Mouse (Mus musculus): ENCODE measurements at regions not wholly inside any gene's neighbourhood (a gene's known extent, or its start where the extent isn't known, plus 50 kb on each side); places are given as distances from the start of the nearest gene placed in this dataset.
"Not testable (repeated sequence)": the region's sequence is repeated elsewhere in the genome, so short reads cannot be mapped to it uniquely, and the experiment has no call there.

DNA sequence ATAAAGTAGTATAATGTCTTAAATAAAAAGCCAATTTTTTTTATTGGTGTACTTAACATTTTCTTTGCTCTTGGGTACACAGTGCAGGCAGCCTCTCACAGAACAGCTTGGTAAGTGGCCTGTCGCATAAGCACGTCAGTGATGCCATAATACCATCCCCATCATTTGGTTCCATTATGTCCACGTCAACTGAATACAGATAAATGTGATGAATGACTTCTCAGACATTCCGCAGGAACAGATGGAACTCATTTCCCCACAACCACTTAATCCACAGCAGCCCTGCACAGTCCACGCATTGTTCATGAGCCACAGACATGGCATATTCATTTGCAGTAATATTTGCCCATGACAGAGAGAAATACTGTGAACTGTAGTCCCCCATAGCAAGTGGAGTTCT, 127.6 kb upstream of the Dlgap1 start:
- 62% methylated on average over 5 of the region's 5 CpGs for WGBS
- ATAC-seq (ENCODE audit: low FRiP score, low read depth), result no peak; the same call in 1 of the 2 replicates

DNA sequence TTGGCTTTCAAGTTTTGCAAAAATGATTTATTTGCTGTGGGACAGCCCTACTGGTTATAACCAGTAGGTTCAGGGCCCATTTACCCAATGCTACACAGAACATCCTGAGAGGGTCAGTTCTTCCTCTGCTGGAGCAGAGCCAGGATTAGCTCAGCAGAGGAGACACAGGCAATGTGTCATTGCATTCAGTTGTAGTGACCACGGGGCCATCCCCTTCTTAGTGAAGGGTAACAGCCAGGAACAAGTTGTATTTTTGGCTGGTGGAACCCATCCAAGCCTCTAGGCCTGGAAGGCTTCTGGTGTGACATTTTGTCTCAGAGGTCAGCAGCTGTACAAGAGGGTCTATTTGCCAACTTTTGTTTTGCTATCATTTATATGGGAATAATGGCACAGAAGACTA, 120.6 kb upstream of the Dlgap1 start:
- Histone ChIP-seq H3K9ac (no peak overlapping the region), H3K4me3 (no peak overlapping the region), H3K9me3 (no peaks in the 10 kb centered on the region), H3K27ac (replicated peaks) (no peak overlapping the region), H3K4me2 (no peak overlapping the region), H3K4me1 (replicated peaks) (no peaks in the 10 kb centered on the region), H3K36me3 (no peaks in the 10 kb centered on the region), H3K27me3 (no peaks in the 10 kb centered on the region)
- no peak for ATAC-seq (ENCODE audit: low FRiP score, low read depth)
- WGBS, result 63% methylated on average over 1 of the region's 1 CpGs

More for the DNA sequence above, 127.6 kb upstream of the Dlgap1 start:
- Histone ChIP-seq H3K9me3 (no peaks in the 10 kb centered on the region), H3K4me3 (no peak overlapping the region), H3K9ac (no peak overlapping the region), H3K27me3 (no peaks in the 10 kb centered on the region), H3K27ac (replicated peaks) (no peak overlapping the region), H3K36me3 (no peaks in the 10 kb centered on the region), H3K4me1 (replicated peaks) (no peaks in the 10 kb centered on the region), H3K4me2 (no peak overlapping the region)

DNA sequence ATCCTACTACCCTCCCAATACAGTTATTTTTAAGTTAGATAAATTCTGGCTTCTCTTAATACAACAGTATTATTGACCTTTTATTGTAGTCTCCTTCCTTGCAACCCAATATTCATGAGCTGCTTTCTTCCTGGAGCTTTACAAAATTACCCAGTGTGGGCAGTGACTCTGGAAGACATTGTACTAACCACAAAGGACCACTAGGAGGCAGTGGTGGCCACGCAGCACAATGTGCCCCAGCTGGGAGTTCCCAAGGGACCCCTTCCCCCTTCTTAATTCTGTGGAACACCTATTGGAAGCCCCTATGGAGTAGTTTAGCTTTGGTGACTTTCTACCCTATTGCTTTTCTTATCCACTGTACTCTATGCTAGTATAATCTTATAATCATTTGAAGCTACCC, 118.8 kb upstream of the Dlgap1 start:
- ATAC-seq (ENCODE audit: low FRiP score, low read depth), result no peak
- Histone ChIP-seq H3K4me3 (no peak overlapping the region), H3K9ac (no peak overlapping the region), H3K36me3 (no peaks in the 10 kb centered on the region), H3K27ac (replicated peaks) (no peak overlapping the region), H3K9me3 (no peaks in the 10 kb centered on the region), H3K4me1 (replicated peaks) (no peaks in the 10 kb centered on the region), H3K4me2 (no peak overlapping the region), H3K27me3 (no peaks in the 10 kb centered on the region)
- WGBS, result 16% methylated on average over 1 of the region's 1 CpGs

GRCm38 (mm10) chr17:69879958-69880357, 88.9 kb upstream of the Dlgap1 start:
- not testable (repeated sequence) for ATAC-seq (ENCODE audit: low FRiP score, low read depth); H3K4me2 ChIP-seq; H3K27me3 ChIP-seq; H3K9ac ChIP-seq; H3K27ac ChIP-seq (replicated peaks); H3K4me3 ChIP-seq; H3K9me3 ChIP-seq; H3K4me1 ChIP-seq (replicated peaks); H3K36me3 ChIP-seq
- 87% methylated on average over 8 of the region's 8 CpGs for WGBS

- 61% methylated on average over 4 of the region's 4 CpGs for WGBS
- H3K9ac ChIP-seq, result no peak overlapping the region
- H3K27ac ChIP-seq (replicated peaks), result no peak overlapping the region
- no peak for ATAC-seq (ENCODE audit: low FRiP score, low read depth)
- no peak overlapping the region for H3K4me2 ChIP-seq
- no peaks in the 10 kb centered on the region for H3K4me1 ChIP-seq (replicated peaks)
- no peaks in the 10 kb centered on the region for H3K36me3 ChIP-seq
- no peaks in the 10 kb centered on the region for H3K9me3 ChIP-seq
- H3K27me3 ChIP-seq, result no peaks in the 10 kb centered on the region
- H3K4me3 ChIP-seq, result no peak overlapping the region
These were observed 74.9 kb upstream of the Dlgap1 start for GRCm38 (mm10) chr17:69893980-69894379.

All from hindbrain, embryonic 15.5 days (tissue).